Mouse (Mus musculus): ENCODE data around the gene B3gnt9.

DNA sequence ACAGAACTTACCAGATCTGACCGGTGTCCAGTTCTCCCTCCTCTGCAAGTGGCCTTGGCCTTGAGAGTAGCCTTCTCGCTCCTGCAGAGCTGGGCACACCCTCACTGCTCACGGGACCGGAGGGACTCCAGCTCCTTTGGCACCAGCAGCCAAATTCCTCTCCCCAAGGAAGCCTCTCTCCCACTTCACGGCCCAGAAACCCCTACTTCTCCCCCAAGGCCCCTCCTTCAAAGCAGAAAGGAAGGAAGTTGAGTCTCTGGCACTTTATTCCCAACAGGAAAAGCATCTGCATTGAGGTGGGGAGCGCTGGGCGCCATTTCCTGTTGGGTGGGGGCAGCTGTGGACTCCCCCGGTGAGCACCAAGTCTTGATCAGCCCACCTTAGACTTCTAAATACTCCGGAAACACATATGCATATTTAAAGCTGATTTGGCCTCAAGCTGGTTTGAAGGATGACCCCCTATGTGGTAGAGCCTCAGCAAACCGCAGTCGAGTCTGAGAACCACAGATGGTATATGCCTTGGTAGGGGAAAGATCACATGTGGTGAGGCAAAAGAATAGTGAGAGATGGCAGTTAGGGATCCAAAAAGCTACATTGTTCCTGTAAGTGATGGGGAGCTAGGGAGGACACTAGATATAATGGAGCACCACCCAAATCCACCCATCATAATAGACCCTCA lies 41.1 kb upstream of the B3gnt9 start, which contains the start of gene Exoc3l:
- TF ChIP-seq POLR2A (IDR thresholded peaks at IDR 0.05; ENCODE audit: borderline replicate concordance, control insufficient read depth, low read depth, low read length) (no peak), CTCF (IDR thresholded peaks at IDR 0.05; ENCODE audit: control insufficient read depth, insufficient read depth, low read length) (no peak)

Data from bone marrow, adult 2 months (tissue).